Mouse (Mus musculus) midbrain, embryonic 14.5 days (tissue): Measurements from ENCODE around the gene Igsf21. TPM values are rescaled to one million over a fixed set of nuclear protein-coding genes. Genes with fewer than 3 reads are reported as not detected.

Source experiments
- ATAC-seq: fragments of 200-750 bp; cut with Nextera tagmentation; 2 replicates; pipeline ENCODE4 v1.8.0; 2017; ENCODE audit warnings: moderate number of reproducible peaks, moderate library complexity; ENCODE audit not compliant: low FRiP score, low TSS enrichment
- DNase-seq: peaks from one replicate; pipeline ENCODE4 v3.0.0-alpha.2; 2015
- H3K27ac ChIP-seq: fragments of 300-500 bp; sonication (generic); replicated peaks from 2 replicates; pipeline ENCODE4 v1.5.1; 2014; ENCODE audit warnings: mild to moderate bottlenecking, low read depth, low read length, moderate library complexity
- H3K27me3 ChIP-seq: fragments of 300-500 bp; sonication (generic); 2 replicates; pipeline ENCODE4 v1.6.1; 2014; ENCODE audit warnings: low read length, control low read depth, mixed read lengths; ENCODE audit not compliant: control insufficient read depth, insufficient read depth
- H3K36me3 ChIP-seq: fragments of 300-500 bp; sonication (generic); 2 replicates; pipeline ENCODE4 v1.6.1; 2014; ENCODE audit warnings: low read length, control low read depth; ENCODE audit not compliant: control insufficient read depth, insufficient read depth
- H3K4me1 ChIP-seq: fragments of 300-500 bp; sonication (generic); 2 replicates; pipeline ENCODE4 v1.6.1; 2014; ENCODE audit warnings: mild to moderate bottlenecking, antibody characterized with exemption, low read length, control low read depth; ENCODE audit not compliant: control insufficient read depth, insufficient read depth
- H3K4me2 ChIP-seq: fragments of 300-500 bp; sonication (generic); 2 replicates; pipeline ENCODE4 v1.6.1; 2014; ENCODE audit warnings: mild to moderate bottlenecking, low read length, moderate library complexity
- H3K4me3 ChIP-seq: fragments of 300-500 bp; sonication (generic); replicated peaks from 2 replicates; pipeline ENCODE4 v1.5.1; 2014; ENCODE audit warnings: low read depth, low read length
- H3K9ac ChIP-seq: fragments of 300-500 bp; sonication (generic); replicated peaks from 2 replicates; pipeline ENCODE4 v1.6.1; 2014; ENCODE audit warnings: mild to moderate bottlenecking, low read length, moderate library complexity
- H3K9me3 ChIP-seq: fragments of 300-500 bp; sonication (generic); 2 replicates; pipeline ENCODE4 v1.6.1; 2016; ENCODE audit warnings: low read length, control low read depth, mixed read lengths; ENCODE audit not compliant: control insufficient read depth
- WGBS: fragments of 180-500 bp; shearing (Covaris S2); extraction: QIAGEN DNeasy Blood & Tissue Kit; methylation state at CpG from one replicate; pipeline ENCODE4 v1.1.7; 2014; 5-methylcytosine and 5-hydroxymethylcytosine counted together
- polyA plus RNA-seq: library from polyadenylated mRNA; unstranded; fragments of >200 nt; fragmentation: Nextera tagmentation; extraction: Ambion mirVana; gene quantifications from 2 replicates; pipeline ENCODE4 v1.2.1, GENCODE M21; 2014

The Igsf21 gene
- polyA plus RNA-seq, 1 experiment from 2014 or later: 64.9 TPM

DNA sequence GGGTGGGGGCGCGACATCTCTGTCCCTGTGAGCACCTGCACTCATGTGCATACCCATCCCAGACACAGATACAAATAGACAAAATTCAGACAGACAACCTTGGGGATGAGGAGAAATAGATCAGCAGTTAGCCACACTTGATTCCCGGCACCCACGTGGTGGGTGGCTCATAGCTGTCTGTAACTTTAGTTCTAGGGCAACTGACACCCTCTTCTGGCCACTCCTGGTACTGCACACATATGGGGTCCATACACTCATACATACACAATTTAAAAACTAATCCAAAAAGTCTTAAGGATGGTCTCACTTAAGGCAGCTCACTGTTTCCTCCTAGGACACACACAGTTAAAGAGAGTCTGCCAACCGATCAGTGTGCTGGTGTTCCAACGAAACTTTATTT is 178.1 kb downstream of the Igsf21 start:
- Histone ChIP-seq H3K4me1 (peaks cover 21% of the 10 kb centered on the region), H3K9me3 (no peaks in the 10 kb centered on the region), H3K4me3 (no peak overlapping the region), H3K27me3 (no peaks in the 10 kb centered on the region), H3K36me3 (0 out of 2 replicates have a peak, but pooled peaks cover 3% of the 10 kb centered on the region), H3K4me2 (no peak overlapping the region), H3K27ac (no peak overlapping the region), H3K9ac (no peak overlapping the region)
- ATAC-seq (no peak), DNase-seq (no peak)
- WGBS: 96% methylated on average over 6 of the region's 6 CpGs

- Histone ChIP-seq H3K27me3 (no peaks in the 10 kb centered on the region), H3K9me3 (no peaks in the 10 kb centered on the region), H3K36me3 (0 out of 2 replicates have a peak, but pooled peaks cover 3% of the 10 kb centered on the region), H3K27ac (no peak overlapping the region), H3K4me3 (no peak overlapping the region), H3K4me1 (peaks cover 18% of the 10 kb centered on the region; the same call in 1 of the 2 replicates), H3K4me2 (no peak overlapping the region), H3K9ac (no peak overlapping the region)
- ATAC-seq: no peak
- no peak for DNase-seq
- WGBS: 86% methylated on average over 12 of the region's 12 CpGs
These were observed 180.6 kb downstream of the Igsf21 start for GRCm38 (mm10) chr4:140066011-140066410.

DNA sequence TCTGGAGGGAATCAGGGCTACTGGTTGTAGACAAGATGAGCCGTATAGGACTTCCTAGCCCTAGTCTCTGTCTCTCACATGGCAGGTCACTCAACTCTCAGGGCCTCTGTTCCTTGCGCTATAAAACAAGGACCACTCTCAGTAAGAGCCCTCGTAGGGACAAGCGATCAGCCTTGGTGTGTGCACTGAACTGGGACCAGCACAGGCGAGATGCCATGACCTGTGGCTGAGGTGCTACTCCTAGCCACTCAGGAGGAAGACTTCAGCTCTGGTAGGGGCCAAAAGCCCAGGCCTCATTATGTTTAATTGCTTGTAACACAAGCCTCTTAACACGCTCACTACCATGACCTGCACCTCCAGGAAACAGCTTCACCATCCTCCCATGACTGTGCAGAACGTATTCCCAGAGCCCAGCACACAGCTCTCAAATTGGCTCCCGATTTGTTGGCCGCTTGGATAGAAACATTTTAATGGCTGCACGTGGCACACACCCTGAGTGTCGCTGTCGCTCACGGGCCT is 183.4 kb downstream of the Igsf21 start:
- H3K36me3 ChIP-seq: 0 out of 2 replicates have a peak, but pooled peaks cover 3% of the 10 kb centered on the region
- H3K4me2 ChIP-seq: no peak overlapping the region
- DNase-seq (no peak), ATAC-seq (no peak)
- H3K9ac ChIP-seq: no peak overlapping the region
- H3K9me3 ChIP-seq: no peaks in the 10 kb centered on the region
- no peak overlapping the region for H3K27ac ChIP-seq
- WGBS: 76% methylated on average over 13 of the region's 13 CpGs
- no peak overlapping the region for H3K4me3 ChIP-seq
- H3K27me3 ChIP-seq: no peaks in the 10 kb centered on the region
- H3K4me1 ChIP-seq: no peaks in the 10 kb centered on the region

DNA sequence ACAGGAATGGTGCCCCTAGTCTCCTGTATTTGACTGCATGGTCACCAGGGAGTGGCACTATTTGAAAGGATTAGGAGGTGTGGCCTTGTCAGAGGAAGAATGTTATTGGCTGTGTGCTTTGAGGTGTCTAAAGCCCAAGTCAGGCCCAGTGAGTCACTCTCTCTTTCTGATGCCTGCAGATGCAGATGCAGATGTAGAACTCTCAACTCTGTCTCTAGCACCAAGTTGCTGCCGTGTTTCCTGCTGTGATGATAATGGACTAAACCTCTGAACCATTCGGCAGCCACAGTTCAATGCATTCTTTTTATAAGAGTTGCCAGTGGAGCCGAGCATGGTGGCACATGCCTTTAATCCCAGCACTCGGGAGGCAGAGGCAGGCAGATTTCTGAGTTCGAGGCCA is 186.3 kb downstream of the Igsf21 start:
- ATAC-seq: no peak
- WGBS: 78% methylated on average over 5 of the region's 5 CpGs
- H3K36me3 ChIP-seq: 0 out of 2 replicates have a peak, but pooled peaks cover 3% of the 10 kb centered on the region

DNA sequence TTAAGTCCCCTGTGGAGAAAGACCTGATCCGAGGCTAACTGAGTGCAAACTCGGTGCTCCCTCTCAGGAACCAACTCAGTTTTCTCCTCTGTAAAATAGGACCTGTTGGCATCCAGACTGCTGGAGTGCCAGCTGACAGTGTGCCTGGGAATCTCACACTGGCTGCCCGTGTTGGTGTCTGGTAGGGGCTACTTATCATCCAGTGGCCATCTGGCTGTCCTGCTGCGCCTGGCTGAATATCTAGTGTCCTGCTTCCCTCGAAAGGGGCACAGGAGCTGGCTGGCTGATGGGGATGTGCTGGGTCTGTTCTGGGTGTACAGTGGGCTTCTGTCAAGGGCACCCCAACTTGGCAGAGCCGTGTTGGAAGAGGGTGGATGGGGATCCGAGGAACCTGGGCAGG is 193.5 kb downstream of the Igsf21 start:
- H3K4me3 ChIP-seq: no peak overlapping the region
- WGBS: 79% methylated on average over 7 of the region's 7 CpGs
- no peaks in the 10 kb centered on the region for H3K36me3 ChIP-seq
- no peak for ATAC-seq
- H3K27ac ChIP-seq: no peak overlapping the region
- no peak overlapping the region for H3K4me2 ChIP-seq
- H3K27me3 ChIP-seq: no peaks in the 10 kb centered on the region
- no peak for DNase-seq
- no peaks in the 10 kb centered on the region for H3K9me3 ChIP-seq
- H3K9ac ChIP-seq: no peak overlapping the region
- H3K4me1 ChIP-seq: no peaks in the 10 kb centered on the region

More for the DNA sequence above, 186.3 kb downstream of the Igsf21 start:
- no peak for DNase-seq
- Histone ChIP-seq H3K27me3 (no peaks in the 10 kb centered on the region), H3K4me2 (no peak overlapping the region), H3K9me3 (no peaks in the 10 kb centered on the region), H3K4me1 (no peaks in the 10 kb centered on the region), H3K27ac (no peak overlapping the region), H3K4me3 (no peak overlapping the region), H3K9ac (no peak overlapping the region)

- no peaks in the 10 kb centered on the region for H3K27me3 ChIP-seq
- no peak overlapping the region for H3K9ac ChIP-seq
- no peaks in the 10 kb centered on the region for H3K36me3 ChIP-seq
- DNase-seq (peak; percentile 48), ATAC-seq (no peak)
- H3K4me2 ChIP-seq: no peak overlapping the region
- H3K9me3 ChIP-seq: no peaks in the 10 kb centered on the region
- no peaks in the 10 kb centered on the region for H3K4me1 ChIP-seq
- H3K4me3 ChIP-seq: no peak overlapping the region
- WGBS: 52% methylated on average over 11 of the region's 11 CpGs
- H3K27ac ChIP-seq: no peak overlapping the region
These were observed 194.0 kb downstream of the Igsf21 start for GRCm38 (mm10) chr4:140052575-140052974.

GRCm38 (mm10) chr4:140047807-140048362 is 198.7 kb downstream of the Igsf21 start:
- 68% methylated on average over 10 of the region's 10 CpGs for WGBS
- Histone ChIP-seq H3K27ac (no peak overlapping the region), H3K36me3 (no peaks in the 10 kb centered on the region), H3K4me3 (no peak overlapping the region), H3K4me1 (0 out of 2 replicates have a peak, but pooled peaks cover 6% of the 10 kb centered on the region), H3K9ac (no peak overlapping the region), H3K4me2 (no peak overlapping the region), H3K27me3 (no peaks in the 10 kb centered on the region), H3K9me3 (no peaks in the 10 kb centered on the region)
- ATAC-seq (no peak), DNase-seq (peak; percentile 60)

- H3K27ac ChIP-seq: 0 out of 2 replicates have a peak overlapping the region, but pooled peaks have one; percentile 21
- no peak overlapping the region for H3K9ac ChIP-seq
- no peak for DNase-seq
These were observed 202.6 kb downstream of the Igsf21 start for GRCm38 (mm10) chr4:140043953-140044352.

More at GRCm38 (mm10) chr4:140043953-140044352, 202.6 kb downstream of the Igsf21 start:
- Histone ChIP-seq H3K4me1 (peaks cover 11% of the 10 kb centered on the region), H3K27me3 (0 out of 2 replicates have a peak, but pooled peaks cover 4% of the 10 kb centered on the region), H3K36me3 (no peaks in the 10 kb centered on the region), H3K4me3 (no peak overlapping the region), H3K4me2 (no peak overlapping the region), H3K9me3 (no peaks in the 10 kb centered on the region)
- WGBS: 32% methylated on average over 12 of the region's 12 CpGs
- no peak for ATAC-seq
